Mouse (Mus musculus) embryonic facial prominence, embryonic 13.5 days (tissue): Measurements from ENCODE around the gene Col4a1. TPM values are rescaled to one million over a fixed set of nuclear protein-coding genes. Genes with fewer than 3 reads are reported as not detected.

ENCODE experiments used
- ATAC-seq: fragments of 200-750 bp; cut with Nextera tagmentation; 2 replicates; pipeline ENCODE4 v1.8.0; 2017; ENCODE audit warnings: low read depth; ENCODE audit not compliant: insufficient number of reproducible peaks, insufficient read depth, low FRiP score, low TSS enrichment
- H3K27ac ChIP-seq: fragments of 300-500 bp; sonication (generic); 2 replicates; pipeline ENCODE4 v1.5.1; 2015; ENCODE audit warnings: moderate library complexity, mild to moderate bottlenecking, inconsistent platforms
- H3K27me3 ChIP-seq: fragments of 300-500 bp; sonication (generic); 2 replicates; pipeline ENCODE4 v1.6.1; 2015; ENCODE audit warnings: mild to moderate bottlenecking, inconsistent platforms
- H3K36me3 ChIP-seq: fragments of 300-500 bp; sonication (generic); 2 replicates; pipeline ENCODE4 v1.6.1; 2015; ENCODE audit warnings: mild to moderate bottlenecking, inconsistent platforms
- H3K4me1 ChIP-seq: fragments of 300-500 bp; sonication (generic); 2 replicates; pipeline ENCODE4 v1.6.1; 2015; ENCODE audit warnings: inconsistent platforms
- H3K4me2 ChIP-seq: fragments of 300-500 bp; sonication (generic); 2 replicates; pipeline ENCODE4 v1.6.1; 2015; ENCODE audit warnings: moderate library complexity, mild to moderate bottlenecking, inconsistent platforms
- H3K4me3 ChIP-seq: fragments of 300-500 bp; sonication (generic); 2 replicates; pipeline ENCODE4 v1.5.1; 2015; ENCODE audit warnings: mild to moderate bottlenecking, inconsistent platforms
- H3K9ac ChIP-seq: fragments of 300-500 bp; sonication (generic); 2 replicates; pipeline ENCODE4 v1.6.1; 2015; ENCODE audit warnings: mild to moderate bottlenecking, inconsistent platforms
- H3K9me3 ChIP-seq: fragments of 300-500 bp; sonication (generic); 2 replicates; pipeline ENCODE4 v1.6.1; 2016; ENCODE audit warnings: inconsistent platforms
- WGBS: fragments of 180-500 bp; shearing (Covaris S2); methylation state at CpG from one replicate; pipeline ENCODE4 v1.1.7; 2015; ENCODE audit warnings: mixed read lengths; 5-methylcytosine and 5-hydroxymethylcytosine counted together
- polyA plus RNA-seq: library from polyadenylated mRNA; unstranded; fragments of >200 nt; fragmentation: Nextera tagmentation; extraction: Ambion mirVana; gene quantifications from 2 replicates; pipeline ENCODE4 v1.2.1, GENCODE M21; 2015

Gene Col4a1
- polyA plus RNA-seq, 1 experiment from 2014 or later = 121 TPM

- no peaks in the 10 kb centered on the region for H3K27me3 ChIP-seq
- 85% methylated on average over 10 of the region's 10 CpGs for WGBS
Observed at GRCm38 (mm10) chr8:11346225-11346624, 33.6 kb upstream of the Col4a1 start.

GRCm38 (mm10) chr8:11344459-11344858 lies 31.8 kb upstream of the Col4a1 start:
- no peak for ATAC-seq
- WGBS = 81% methylated on average over 9 of the region's 9 CpGs
- Histone ChIP-seq H3K27me3 (no peaks in the 10 kb centered on the region), H3K4me3 (no peak overlapping the region), H3K9ac (no peak overlapping the region), H3K9me3 (no peaks in the 10 kb centered on the region), H3K4me2 (no peak overlapping the region), H3K27ac (no peak overlapping the region), H3K4me1 (peaks cover 34% of the 10 kb centered on the region), H3K36me3 (no peaks in the 10 kb centered on the region)

More at GRCm38 (mm10) chr8:11346225-11346624, 33.6 kb upstream of the Col4a1 start:
- H3K9ac ChIP-seq = no peak overlapping the region
- no peaks in the 10 kb centered on the region for H3K36me3 ChIP-seq
- no peak overlapping the region for H3K27ac ChIP-seq
- H3K4me2 ChIP-seq = no peak overlapping the region
- peaks cover 39% of the 10 kb centered on the region for H3K4me1 ChIP-seq
- H3K9me3 ChIP-seq = no peaks in the 10 kb centered on the region
- ATAC-seq = no peak
- no peak overlapping the region for H3K4me3 ChIP-seq

GRCm38 (mm10) chr8:11341111-11341566 lies 28.5 kb upstream of the Col4a1 start:
- WGBS = 81% methylated on average over 3 of the region's 3 CpGs
- no peaks in the 10 kb centered on the region for H3K36me3 ChIP-seq
- no peak overlapping the region for H3K4me2 ChIP-seq
- no peaks in the 10 kb centered on the region for H3K27me3 ChIP-seq
- H3K4me3 ChIP-seq = no peak overlapping the region
- no peak for ATAC-seq
- H3K9ac ChIP-seq = no peak overlapping the region
- H3K9me3 ChIP-seq = no peaks in the 10 kb centered on the region
- no peak overlapping the region; the same call in 1 of the 2 replicates for H3K27ac ChIP-seq
- peaks cover 28% of the 10 kb centered on the region; the same call in 1 of the 2 replicates for H3K4me1 ChIP-seq

- WGBS = 75% methylated on average over 12 of the region's 12 CpGs
- Histone ChIP-seq H3K4me2 (no peak overlapping the region), H3K36me3 (no peaks in the 10 kb centered on the region), H3K9ac (no peak overlapping the region), H3K4me1 (peaks cover 28% of the 10 kb centered on the region; the same call in 1 of the 2 replicates), H3K27ac (no peak overlapping the region; the same call in 1 of the 2 replicates), H3K27me3 (no peaks in the 10 kb centered on the region), H3K9me3 (no peaks in the 10 kb centered on the region), H3K4me3 (no peak overlapping the region)
- no peak for ATAC-seq
Observed at GRCm38 (mm10) chr8:11340310-11341110, 27.9 kb upstream of the Col4a1 start.

GRCm38 (mm10) chr8:11338507-11338906 lies 25.9 kb upstream of the Col4a1 start:
- Histone ChIP-seq H3K4me3 (no peak overlapping the region), H3K36me3 (no peaks in the 10 kb centered on the region), H3K4me2 (no peak overlapping the region), H3K4me1 (peaks cover 24% of the 10 kb centered on the region; the same call in 1 of the 2 replicates), H3K9me3 (no peaks in the 10 kb centered on the region), H3K27me3 (no peaks in the 10 kb centered on the region), H3K27ac (no peak overlapping the region), H3K9ac (no peak overlapping the region)
- 87% methylated on average over 9 of the region's 9 CpGs for WGBS
- ATAC-seq = no peak

GRCm38 (mm10) chr8:11337642-11338041 lies 25.0 kb upstream of the Col4a1 start:
- Histone ChIP-seq H3K9ac (no peak overlapping the region), H3K9me3 (no peaks in the 10 kb centered on the region), H3K27ac (peak overlapping the region; percentile 1; the same call in 1 of the 2 replicates), H3K27me3 (no peaks in the 10 kb centered on the region), H3K36me3 (no peaks in the 10 kb centered on the region), H3K4me2 (no peak overlapping the region), H3K4me3 (no peak overlapping the region), H3K4me1 (peaks cover 16% of the 10 kb centered on the region; the same call in 1 of the 2 replicates)
- 85% methylated on average over 10 of the region's 10 CpGs for WGBS
- ATAC-seq = no peak

GRCm38 (mm10) chr8:11336346-11336745 lies 23.7 kb upstream of the Col4a1 start:
- H3K9me3 ChIP-seq = no peaks in the 10 kb centered on the region
- no peak overlapping the region for H3K4me3 ChIP-seq
- no peaks in the 10 kb centered on the region for H3K36me3 ChIP-seq
- WGBS = 91% methylated on average over 5 of the region's 5 CpGs
- no peak overlapping the region for H3K9ac ChIP-seq
- H3K4me2 ChIP-seq = no peak overlapping the region
- no peak for ATAC-seq
- H3K27ac ChIP-seq = no peak overlapping the region
- 0 out of 2 replicates have a peak, but pooled peaks cover 15% of the 10 kb centered on the region for H3K4me1 ChIP-seq
- no peaks in the 10 kb centered on the region for H3K27me3 ChIP-seq

GRCm38 (mm10) chr8:11335238-11335637 lies 22.6 kb upstream of the Col4a1 start:
- Histone ChIP-seq H3K9me3 (no peaks in the 10 kb centered on the region), H3K4me3 (no peak overlapping the region), H3K9ac (no peak overlapping the region), H3K4me2 (no peak overlapping the region), H3K4me1 (0 out of 2 replicates have a peak, but pooled peaks cover 15% of the 10 kb centered on the region), H3K27ac (no peak overlapping the region), H3K27me3 (no peaks in the 10 kb centered on the region), H3K36me3 (no peaks in the 10 kb centered on the region)
- WGBS = 89% methylated on average over 4 of the region's 4 CpGs
- no peak for ATAC-seq

- Histone ChIP-seq H3K9ac (no peak overlapping the region), H3K4me2 (no peak overlapping the region), H3K9me3 (no peaks in the 10 kb centered on the region), H3K4me1 (0 out of 2 replicates have a peak, but pooled peaks cover 14% of the 10 kb centered on the region), H3K4me3 (no peak overlapping the region), H3K36me3 (no peaks in the 10 kb centered on the region), H3K27ac (no peak overlapping the region), H3K27me3 (no peaks in the 10 kb centered on the region)
- ATAC-seq = no peak
- 85% methylated on average over 3 of the region's 3 CpGs for WGBS
Observed at GRCm38 (mm10) chr8:11334493-11334892, 21.9 kb upstream of the Col4a1 start.

- Histone ChIP-seq H3K4me2 (no peak overlapping the region), H3K4me3 (no peak overlapping the region), H3K4me1 (0 out of 2 replicates have a peak, but pooled peaks cover 11% of the 10 kb centered on the region), H3K27ac (no peak overlapping the region), H3K9ac (no peak overlapping the region), H3K9me3 (no peaks in the 10 kb centered on the region), H3K27me3 (no peaks in the 10 kb centered on the region), H3K36me3 (no peaks in the 10 kb centered on the region)
- no peak for ATAC-seq
- WGBS = 84% methylated on average over 6 of the region's 6 CpGs
Observed at GRCm38 (mm10) chr8:11333746-11334145, 21.1 kb upstream of the Col4a1 start.

GRCm38 (mm10) chr8:11331561-11331960 lies 18.9 kb upstream of the Col4a1 start:
- Histone ChIP-seq H3K27me3 (no peaks in the 10 kb centered on the region), H3K27ac (no peak overlapping the region), H3K4me1 (peaks cover 22% of the 10 kb centered on the region), H3K36me3 (no peaks in the 10 kb centered on the region), H3K4me3 (no peak overlapping the region), H3K4me2 (no peak overlapping the region), H3K9me3 (no peaks in the 10 kb centered on the region), H3K9ac (no peak overlapping the region)
- WGBS = 73% methylated on average over 4 of the region's 4 CpGs
- ATAC-seq = no peak
